ENCODE assay signal across 15 mouse cellular contexts in the genomic region with DNA sequence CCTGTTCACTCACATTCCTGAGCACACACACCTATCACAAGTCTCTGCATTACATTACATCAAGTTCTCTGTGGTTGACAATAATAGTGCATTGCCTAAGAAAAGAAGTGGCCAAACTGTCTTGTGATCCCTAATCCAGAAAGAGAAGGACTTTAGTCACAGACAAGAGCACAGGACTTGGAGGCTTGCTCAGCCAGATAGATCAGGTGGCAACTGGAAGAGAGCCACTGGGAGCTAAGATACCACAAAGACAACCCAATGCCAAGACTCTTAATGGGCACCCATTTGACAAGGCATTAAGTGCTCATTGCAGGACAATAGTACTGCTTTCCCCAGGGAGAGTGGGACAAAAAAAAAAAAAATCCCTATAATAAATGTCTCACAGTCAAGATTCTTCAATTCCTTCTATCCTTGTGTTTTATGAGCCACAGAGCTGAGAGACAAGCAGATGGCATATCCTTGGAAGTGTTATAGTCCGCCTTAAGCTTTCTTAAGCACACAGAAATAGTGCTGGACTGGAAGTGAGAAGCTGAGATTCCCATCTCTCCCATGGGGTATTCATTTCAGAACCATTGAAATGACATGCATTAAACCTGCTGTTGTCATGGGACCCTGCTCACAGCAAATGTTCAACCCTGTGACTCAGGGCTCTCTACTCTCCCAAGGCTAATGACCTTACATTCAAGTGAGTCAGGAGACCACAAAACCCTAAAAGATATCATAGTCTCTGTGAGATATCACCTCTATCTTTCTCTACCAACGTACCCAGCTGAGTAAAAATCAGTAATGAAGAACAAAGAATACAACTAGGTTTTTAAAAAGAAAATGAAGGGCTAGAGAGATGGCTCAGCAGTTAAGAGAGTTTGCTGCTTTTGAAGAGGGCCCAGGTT. TPM values are rescaled to one million over a fixed set of nuclear protein-coding genes. Genes with fewer than 3 reads are reported as not detected.
DNase-seq lines count a peak whose midpoint lies in the region; ATAC-seq lines count a peak whose summit lies in the region.
"Had no signal": no experiment of that assay in that cellular context is flagged by ENCODE, and none has a peak within 500 bp of the region (broad histone marks: within the 10 kb centered on the region; RNA-seq: fewer than 3 reads in every experiment).

No protein-coding gene starts in this region.

- no peak overlapping the region for H3K9ac ChIP-seq in heart, embryonic 12.5 days

- no peak overlapping the region for H3K4me3 ChIP-seq in heart, embryonic 12.5 days
- H3K4me3 ChIP-seq: forebrain, embryonic 10.5 days; megakaryocyte, embryonic 14.5 days had no signal

- no peaks in the 10 kb centered on the region for H3K36me3 ChIP-seq in heart, embryonic 12.5 days
- H3K36me3 ChIP-seq: forebrain, embryonic 10.5 days had no signal

- no peak overlapping the region for H3K27ac ChIP-seq in heart, embryonic 12.5 days (ENCODE audit: poor library complexity, severe bottlenecking)
- H3K27ac ChIP-seq: forebrain, embryonic 10.5 days had no signal

- H3K4me1 ChIP-seq in heart, embryonic 12.5 days (replicated peaks), result peaks cover 10% of the 10 kb centered on the region

- WGBS in heart, embryonic 12.5 days, result 74% methylated on average over 2 of the region's 2 CpGs

- H3K9me3 ChIP-seq in heart, embryonic 12.5 days (replicated peaks), result no peaks in the 10 kb centered on the region
- H3K9me3 ChIP-seq: forebrain, embryonic 10.5 days; megakaryocyte, embryonic 14.5 days had no signal

- ATAC-seq in heart, embryonic 12.5 days (ENCODE audit: insufficient number of reproducible peaks, low FRiP score), result no peak

- H3K4me2 ChIP-seq in heart, embryonic 12.5 days, result no peak overlapping the region

- peak; percentile 97 for DNase-seq in heart, adult 11 months
- peak; percentile 13 for DNase-seq in lung, postnatal 36 days
- no peak for DNase-seq in lung, postnatal 10 days
- DNase-seq in adipocyte (ENCODE audit: low spot score), result peak; percentile 44
- DNase-seq in skeletal muscle tissue, adult 2 months (ENCODE audit: low read depth, low spot score), result peak; percentile 48
- DNase-seq in spleen, adult 18-20 months, result no peak
- DNase-seq: adrenal gland, postnatal 25 days; cerebellum, adult 8-10 months; lung, adult 18-20 months; thymus, adult 18-20 months had no signal

- no peaks in the 10 kb centered on the region for H3K27me3 ChIP-seq in heart, embryonic 12.5 days (replicated peaks)
- H3K27me3 ChIP-seq: megakaryocyte, embryonic 14.5 days had no signal

RNA-seq across cellular contexts. Expression of gene Gm47985, which starts 10.5 kb away (rescaled TPM):
- 2.9 and 3.1 TPM in 2 replicates for polyA plus RNA-seq in heart, embryonic 12.5 days (2016; fragmentation: Nextera tagmentation; extraction: Ambion mirVana)

RNA-seq across cellular contexts. Expression of gene Gm8947, which starts 20.4 kb away (rescaled TPM):
- 0.28 and 0.89 TPM in 2 replicates for polyA plus RNA-seq in heart, embryonic 12.5 days (2016; fragmentation: Nextera tagmentation; extraction: Ambion mirVana)

RNA-seq across cellular contexts. Expression of gene Gm47995, which starts 26.4 kb away (rescaled TPM):
- polyA plus RNA-seq in heart, embryonic 12.5 days (2016; fragmentation: Nextera tagmentation; extraction: Ambion mirVana), result 0.45 and 0.49 TPM in 2 replicates
- polyA plus RNA-seq: forebrain, embryonic 10.5 days; intestine, embryonic 14.5 days; limb, embryonic 11.5 days had no signal

RNA-seq across cellular contexts. Expression of gene 3110040M04Rik, which starts 32.1 kb away (rescaled TPM):
- polyA plus RNA-seq in heart, embryonic 12.5 days (2016; fragmentation: Nextera tagmentation; extraction: Ambion mirVana), result 0.36 and 0.55 TPM in 2 replicates
- polyA plus RNA-seq: forebrain, embryonic 10.5 days; limb, embryonic 11.5 days had no signal

RNA-seq across cellular contexts. Expression of gene Gm47996, which starts 38.1 kb away (rescaled TPM):
- polyA plus RNA-seq in heart, embryonic 12.5 days (2016; fragmentation: Nextera tagmentation; extraction: Ambion mirVana), result 0.32 TPM in 1 of 2 replicates, not detected in the other
- polyA plus RNA-seq: forebrain, embryonic 10.5 days; intestine, embryonic 14.5 days had no signal

Comparison
In these comparisons a context has a peak if more than half of its experiments do, and no peak if none do; other contexts are left out.
1. DNase-seq: peak in heart, adult 11 months (single experiment), lung, postnatal 36 days (single experiment), adipocyte (single experiment) and skeletal muscle tissue, adult 2 months (single experiment); none in lung, postnatal 10 days (single experiment) and spleen, adult 18-20 months (0 of 2).